Mouse (Mus musculus) thymus, postnatal 0 days (tissue): Measurements from ENCODE around the gene Nipbl. TPM values are rescaled to one million over a fixed set of nuclear protein-coding genes. Genes with fewer than 3 reads are reported as not detected.
"Not testable (repeated sequence)": the region's sequence is repeated elsewhere in the genome, so short reads cannot be mapped to it uniquely, and the experiment has no call there.

Source experiments
- DNase-seq: peaks from one replicate; pipeline ENCODE4 v3.0.0-alpha.2; 2015; ENCODE audit warnings: low spot score
- polyA plus RNA-seq: library from polyadenylated mRNA; unstranded; fragments of >200 nt; fragmentation: Nextera tagmentation; extraction: Ambion mirVana; gene quantifications from 2 replicates; pipeline ENCODE4 v1.2.1, GENCODE M21; 2015

Nipbl gene
- polyA plus RNA-seq: 22.5 and 28.7 TPM in 2 replicates

DNA sequence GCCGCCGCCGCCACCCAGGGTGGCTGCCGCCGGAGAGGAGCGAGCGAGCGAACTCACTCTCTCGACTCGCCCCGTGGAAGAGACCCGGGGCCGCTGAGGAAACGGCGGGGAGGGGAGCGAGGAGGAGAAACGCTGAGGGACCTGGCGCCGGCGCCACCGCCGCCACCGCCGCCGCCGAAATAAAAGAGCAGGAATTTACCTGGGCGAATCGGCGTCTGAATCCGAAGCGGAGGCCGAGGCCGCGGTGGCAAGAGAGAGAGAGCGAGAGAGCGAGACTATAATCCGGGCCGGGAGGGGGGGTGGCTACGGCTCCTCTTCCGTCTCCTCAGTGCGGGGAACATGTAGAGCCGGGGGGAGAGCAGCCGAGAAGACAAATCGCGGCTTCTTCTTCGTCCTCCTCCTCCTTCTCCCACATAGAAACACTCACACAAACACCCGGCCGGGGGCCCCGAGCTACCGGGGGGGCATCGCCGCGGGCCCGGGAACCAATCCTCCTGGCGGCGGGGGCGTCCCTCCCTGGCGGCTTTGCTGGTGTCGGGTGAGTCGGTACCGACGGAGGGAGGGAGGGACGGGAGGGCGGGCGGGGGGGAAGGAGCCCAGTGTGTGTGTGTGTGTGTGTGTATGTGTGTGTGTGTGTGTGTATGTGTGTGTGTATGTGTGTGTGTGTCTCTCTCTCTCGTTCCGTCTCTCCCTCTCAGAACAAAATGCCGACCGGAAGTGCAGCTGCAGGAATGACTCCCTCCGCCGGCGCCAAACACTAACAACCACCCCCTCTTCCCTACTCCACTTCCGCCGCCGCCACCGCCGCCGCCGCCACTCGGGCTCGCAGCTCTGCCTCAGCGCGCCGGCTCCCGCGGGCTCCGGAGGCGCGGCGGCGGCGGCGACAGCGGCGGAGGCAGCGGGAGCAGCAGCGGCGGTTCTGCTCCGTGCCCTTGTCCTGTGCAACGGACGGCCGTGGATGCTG is at the start of gene Nipbl:
TSS of gene Nipbl (minus strand) at position 538 of the 964 bp plus-strand sequence.
- DNase-seq: peak; percentile 92

DNA sequence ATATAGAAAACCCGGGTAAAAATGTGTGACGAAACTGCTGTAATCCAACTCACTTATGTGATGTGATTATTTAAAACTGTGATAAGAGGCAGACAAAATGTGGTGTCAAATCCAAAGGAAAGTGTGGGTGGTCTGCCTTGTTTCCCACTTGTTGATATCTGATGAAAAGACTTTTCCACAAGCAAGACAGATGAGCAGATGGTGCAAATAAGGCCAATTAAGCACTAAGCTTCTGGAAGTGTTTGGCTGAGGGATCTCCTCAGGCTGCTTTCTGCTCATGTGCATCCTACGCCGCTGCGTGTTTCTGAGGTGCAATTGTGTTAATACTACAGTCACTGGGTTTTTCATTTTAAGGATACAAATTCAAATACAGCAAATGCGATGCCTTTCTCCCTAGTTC is 41.0 kb upstream of the Nipbl start:
- DNase-seq: no peak

DNA sequence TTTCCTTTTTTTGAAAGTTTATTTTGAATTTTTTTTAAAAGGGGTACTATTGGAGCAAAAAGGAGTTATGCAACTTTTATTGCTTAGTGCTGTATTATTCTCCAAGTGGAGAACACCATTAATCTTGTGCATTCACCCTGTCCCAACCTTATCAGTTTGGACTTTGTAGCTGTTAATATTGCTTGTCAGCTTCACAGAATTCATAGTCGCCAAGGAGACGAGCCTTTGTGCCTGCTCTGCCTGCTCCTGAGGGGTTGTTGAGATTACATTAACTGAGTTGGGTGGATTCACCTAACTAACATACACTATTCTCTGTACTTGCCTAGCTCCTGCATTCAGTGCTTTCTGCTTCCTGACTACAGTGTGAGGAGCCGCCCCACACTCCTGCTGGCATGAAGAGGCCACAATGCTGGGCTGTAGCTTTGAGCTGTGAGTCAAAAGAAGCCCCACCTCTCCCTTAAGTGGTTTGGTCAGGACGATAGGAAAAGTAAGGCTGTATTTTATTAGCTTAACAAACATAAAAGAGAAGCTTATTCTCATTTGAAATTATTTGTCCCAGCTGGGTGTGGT is 24.8 kb upstream of the Nipbl start:
- DNase-seq: no peak

DNA sequence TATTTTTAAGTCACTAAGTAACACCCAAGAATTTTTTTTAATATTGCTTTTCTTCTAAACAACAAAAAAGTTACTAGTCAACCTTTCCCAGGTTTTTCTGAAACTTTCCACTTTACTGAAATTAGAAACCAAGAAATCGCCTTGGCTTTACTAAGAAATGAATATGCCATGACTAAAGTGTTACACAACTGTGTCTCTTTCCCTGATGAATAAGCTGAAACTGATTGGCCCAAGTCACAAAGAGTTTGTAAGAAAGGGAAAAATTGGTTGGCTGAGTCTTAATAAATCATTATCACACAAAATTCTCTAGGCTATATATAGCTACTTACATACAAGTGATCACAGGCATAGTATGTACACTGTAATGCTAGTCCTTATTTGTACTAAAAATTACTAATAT is 19.3 kb upstream of the Nipbl start:
- no peak for DNase-seq

DNA sequence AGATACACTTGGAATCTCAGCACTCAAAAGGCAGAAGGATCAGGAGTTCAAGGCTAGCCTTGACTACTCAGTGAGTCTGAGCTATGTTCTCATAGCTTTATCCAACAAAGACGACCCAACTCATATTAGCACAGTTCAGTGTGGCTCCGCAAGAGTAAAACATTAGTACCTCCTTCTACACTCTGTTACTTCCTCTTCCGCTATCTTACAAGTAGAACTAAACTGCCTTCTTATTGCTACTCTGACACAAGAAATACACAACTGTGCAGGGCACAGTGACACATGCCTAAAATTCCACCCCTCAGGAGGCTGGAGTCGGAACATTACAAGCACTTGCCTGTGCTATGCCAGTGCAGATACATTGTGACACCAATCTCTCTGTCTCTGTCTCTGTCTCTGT is 18.5 kb upstream of the Nipbl start:
- no peak for DNase-seq

DNA sequence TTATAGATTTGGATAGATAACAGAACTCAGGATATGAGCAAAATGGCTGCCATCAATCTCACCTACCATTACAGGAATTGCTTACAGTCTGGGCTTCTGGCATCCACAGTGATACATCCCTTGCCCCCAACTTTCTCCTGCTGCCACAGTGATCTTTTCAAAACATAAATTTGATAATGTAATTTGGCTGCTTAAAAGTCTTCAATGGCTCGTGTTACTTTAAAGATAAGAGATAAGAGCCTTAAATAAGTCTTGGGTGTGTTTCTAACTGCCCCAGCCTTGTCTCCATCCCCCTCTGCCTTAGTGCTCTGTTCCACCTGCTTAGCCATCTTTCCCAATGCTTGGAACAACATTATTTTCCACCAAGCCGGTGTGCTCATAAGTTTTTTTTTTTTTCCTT is 16.6 kb upstream of the Nipbl start:
- no peak for DNase-seq

DNA sequence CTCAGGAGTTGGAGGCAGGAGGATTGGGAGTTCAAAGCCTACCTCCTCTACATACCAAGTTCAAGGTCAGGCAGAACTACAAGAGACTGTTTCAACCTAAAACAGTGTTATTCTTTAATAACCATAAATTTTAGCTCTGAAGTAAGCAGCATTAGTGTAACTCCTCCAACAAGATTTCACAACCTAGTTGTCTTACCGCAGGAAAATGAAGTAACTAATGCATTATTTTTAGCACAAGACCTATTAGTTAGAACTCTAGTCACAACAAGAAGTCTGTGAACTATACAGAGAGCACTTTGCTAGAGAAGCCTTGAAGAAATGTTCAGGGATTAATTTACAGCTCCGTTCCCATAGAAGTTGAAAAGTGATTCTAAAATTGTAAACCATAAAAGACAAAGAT is 15.7 kb upstream of the Nipbl start:
- DNase-seq: no peak

DNA sequence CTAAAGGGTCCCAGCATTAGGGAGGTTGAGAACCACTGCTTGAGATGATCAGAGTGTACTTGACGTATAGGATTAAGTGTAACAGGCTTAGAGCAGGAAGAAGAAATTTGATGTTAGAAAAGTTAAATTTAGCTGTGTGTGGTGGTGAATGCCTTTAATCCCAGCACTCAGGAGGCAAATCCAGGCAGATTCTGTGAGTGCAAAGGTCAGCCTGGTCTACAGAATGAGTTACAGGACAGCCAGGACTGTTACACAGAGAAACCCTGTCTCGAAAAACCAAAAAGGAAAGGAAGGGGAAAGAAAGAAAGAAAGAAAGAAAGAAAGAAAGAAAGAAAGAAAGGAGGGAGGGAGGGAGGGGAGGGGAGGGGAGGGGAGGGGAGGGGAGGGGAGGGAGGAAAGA is 12.0 kb upstream of the Nipbl start:
- DNase-seq: not testable (repeated sequence)

DNA sequence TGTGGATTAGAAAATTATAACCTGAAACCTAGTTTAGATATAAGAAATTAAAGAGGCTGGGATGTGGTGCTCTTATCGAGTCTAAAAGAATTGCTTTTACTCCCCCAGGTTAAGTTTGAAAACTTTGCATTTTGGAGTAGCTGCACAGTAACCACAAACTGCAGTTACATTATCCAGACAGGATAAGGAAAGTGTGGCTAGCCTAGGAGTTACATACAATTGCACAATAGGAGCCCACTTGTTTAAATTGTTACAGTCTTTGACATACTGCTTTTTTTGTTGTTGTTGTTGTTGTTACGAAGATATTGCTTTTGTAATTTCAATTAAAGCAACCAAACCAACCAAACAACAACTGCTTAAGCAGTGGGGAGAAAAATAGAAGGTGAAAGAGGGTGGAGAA is 11.2 kb upstream of the Nipbl start:
- no peak for DNase-seq

DNA sequence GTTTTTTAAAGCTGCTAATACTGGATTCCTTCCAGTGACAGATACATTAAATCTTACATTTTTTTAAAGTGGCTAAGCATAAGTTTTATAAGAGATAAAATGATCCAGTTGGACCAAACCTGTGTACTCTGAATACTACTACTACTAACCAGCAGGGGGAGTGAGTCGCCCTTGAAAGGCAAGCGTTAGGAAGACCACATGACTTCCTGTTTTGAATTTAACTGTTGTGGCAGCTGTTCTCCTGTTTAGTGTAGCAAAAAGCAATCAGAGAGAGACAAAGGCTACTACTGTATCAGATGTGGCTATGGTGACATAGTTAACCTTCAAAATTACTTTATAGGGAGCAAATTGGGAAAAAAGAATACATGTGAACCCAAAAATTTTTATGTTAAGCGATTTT is 6.8 kb upstream of the Nipbl start:
- peak; percentile 89 for DNase-seq

DNA sequence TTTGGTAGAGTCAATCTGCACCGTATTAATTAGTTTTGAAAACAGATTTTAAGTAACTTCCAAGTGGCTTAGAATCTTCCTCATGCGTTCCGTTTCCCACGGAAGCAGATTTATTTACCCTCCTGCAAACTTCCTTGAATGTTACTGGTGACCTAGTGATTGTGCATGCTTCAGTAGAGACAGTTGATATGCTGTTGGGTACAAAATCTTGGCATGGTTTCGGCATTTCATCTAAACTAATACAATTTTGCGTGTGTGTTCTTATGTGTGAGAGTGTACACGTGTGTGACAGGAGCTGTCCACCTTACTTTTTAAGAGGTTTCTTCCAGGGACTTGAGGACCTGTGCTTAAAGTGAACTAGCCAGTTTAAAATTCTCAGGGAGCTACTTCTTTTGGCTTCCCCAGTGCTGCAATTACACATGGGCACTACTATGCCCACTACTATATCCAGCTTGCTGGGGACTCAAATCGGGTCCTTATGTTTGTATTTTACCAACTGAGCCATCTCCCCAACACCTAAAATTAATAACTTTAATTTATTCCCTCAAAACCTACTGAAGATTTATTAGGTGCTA is 3.0 kb upstream of the Nipbl start:
- no peak for DNase-seq

DNA sequence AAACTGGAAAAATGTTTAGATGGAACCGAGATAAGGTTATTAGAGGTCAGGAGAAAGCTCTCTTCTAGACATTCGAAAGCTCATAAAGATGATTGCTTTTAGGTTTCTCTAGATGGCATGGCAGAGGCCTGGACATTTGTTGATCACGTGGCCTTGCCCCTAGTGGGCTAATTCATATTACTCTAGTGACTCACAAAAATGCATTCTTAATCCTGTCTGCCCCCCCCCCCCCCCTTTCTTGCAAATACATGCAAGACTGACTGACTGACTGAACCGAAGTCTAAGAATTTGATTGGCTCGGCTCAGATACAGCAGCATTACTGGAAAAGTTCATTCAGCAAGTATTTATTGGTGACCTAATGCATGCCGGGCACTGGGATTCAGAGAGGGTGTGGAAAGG is 2.2 kb upstream of the Nipbl start:
- peak; percentile 46 for DNase-seq

DNA sequence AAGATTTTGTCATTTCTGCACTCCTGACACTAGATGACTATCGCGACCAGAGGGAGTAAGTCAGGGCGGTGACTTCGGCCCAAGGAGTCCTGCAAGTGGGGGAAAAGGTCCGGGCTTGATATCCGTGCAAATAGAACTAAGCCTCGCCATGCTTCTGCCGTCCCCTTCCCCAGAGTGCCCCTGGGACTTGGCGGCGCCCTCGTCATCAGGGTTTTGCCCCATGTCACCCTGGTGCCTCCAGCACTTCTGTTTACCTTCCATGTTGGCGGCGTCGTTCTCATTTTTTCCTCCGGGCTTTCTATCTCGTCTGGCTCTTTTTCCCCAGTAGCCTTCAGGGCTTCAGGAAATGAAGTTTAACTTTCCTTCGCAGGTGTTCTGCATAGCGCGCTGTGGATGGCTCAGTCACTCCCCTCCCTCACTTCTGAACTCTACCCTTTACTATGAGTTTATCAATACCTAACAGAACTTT is 1.7 kb upstream of the Nipbl start:
- peak; percentile 67 for DNase-seq

DNA sequence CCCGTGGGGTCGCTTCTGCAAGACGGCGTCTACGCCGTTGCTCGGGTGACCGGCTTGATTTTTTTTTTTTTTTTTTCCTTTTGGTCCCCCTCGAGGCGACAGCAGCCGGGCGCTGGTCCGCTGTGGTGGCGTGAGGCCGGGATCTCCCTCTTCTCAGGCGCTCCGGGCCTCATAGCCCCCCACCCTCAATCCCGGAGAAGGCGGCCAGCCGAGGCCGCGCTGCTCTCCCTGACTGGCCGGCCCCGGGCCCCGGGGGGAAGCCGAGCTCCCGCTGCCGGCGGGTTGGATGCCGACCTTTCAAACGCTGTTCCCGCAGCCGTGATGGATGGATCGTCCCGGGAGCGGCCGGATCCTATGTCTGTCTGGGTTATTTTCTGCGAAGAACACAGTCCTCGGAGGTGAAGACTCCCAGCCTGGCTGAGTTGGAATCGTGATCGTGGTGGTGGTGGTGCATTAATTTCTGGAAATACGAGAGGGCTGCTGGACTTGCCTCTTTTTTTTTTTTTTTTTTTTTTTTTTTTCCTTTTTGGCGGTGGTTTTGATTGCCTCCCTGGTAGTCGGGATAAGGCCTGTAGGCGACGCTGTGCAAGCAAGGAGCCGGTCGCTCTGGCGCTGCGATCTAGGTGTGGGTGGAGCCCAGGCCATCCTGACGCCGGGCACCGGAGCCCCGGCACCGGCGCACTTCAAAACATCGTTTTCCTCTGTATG is 781 bp upstream of the Nipbl start:
- peak; percentile 88 for DNase-seq

DNA sequence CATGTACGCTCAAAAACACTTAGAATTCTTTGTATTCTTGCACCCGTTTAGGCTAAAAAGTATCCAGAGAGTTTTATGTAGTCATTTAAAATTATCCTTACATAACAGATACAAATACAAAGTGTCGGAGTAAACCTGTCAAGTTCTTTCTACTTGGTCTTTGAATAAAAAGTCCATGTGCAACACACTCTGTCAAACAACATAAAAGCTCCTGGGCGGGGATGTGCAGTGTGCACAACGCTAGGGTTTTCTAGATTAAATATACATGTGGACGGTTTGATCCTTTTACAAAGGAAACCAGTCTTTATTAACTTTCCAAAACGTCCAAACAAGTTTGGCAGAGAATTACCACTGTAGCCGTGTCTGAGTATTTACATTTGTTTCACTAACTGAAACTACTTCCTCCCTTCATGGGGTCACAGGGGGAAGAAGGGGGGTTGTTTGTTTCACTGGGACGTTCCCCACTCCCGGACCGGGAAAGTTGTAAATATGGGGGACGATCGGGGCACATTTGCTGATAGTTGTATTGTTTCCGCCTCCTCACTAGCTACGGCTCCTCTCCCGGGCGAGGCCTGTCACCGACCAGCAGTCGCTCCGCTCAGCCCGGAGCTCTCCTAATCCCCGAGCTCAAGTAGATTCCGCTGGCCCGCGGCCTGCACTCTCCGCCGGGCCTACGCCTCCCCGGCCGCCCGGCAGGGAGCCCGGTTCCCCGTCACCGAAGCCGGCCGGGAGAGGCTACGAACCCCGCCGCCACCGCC is 916 bp downstream of the Nipbl start:
- DNase-seq: peak; percentile 72

DNA sequence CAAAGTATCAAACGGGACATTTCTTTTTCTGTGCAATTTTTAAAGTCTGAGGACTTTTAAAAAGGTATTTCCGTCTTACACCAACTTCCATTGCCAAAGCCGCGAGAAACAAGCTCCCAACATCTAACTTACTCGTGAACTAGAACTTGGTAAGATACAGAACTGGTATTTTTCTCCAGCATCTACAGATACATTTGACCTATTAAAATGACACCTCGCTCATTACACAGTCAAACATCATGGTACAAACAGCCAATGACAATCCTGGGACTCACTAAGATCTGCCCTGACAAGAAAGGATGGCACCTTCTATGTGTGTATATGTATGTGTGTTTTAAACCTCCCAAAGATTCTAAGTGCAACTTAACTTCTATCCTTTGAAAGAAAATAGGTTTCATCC is 1.5 kb downstream of the Nipbl start:
- peak; percentile 68 for DNase-seq

DNA sequence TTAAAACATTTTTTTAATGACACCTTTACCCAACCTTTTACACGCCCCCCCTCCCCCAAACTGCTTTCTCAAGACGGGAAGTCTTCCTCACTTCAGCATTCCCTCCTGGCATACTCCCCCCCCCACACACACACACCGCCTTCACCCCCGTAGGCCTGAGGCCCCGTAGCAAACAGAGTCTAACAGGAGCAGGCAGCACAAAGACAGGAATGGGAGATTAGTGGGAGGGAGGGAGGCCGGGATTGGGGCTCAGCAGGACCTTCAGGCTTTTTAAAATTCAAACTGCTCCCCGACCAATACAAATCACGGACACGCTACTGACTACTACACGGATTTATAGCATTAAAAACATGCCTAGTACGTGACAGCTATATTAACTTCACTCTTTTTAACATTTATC is 2.1 kb downstream of the Nipbl start:
- no peak for DNase-seq

DNA sequence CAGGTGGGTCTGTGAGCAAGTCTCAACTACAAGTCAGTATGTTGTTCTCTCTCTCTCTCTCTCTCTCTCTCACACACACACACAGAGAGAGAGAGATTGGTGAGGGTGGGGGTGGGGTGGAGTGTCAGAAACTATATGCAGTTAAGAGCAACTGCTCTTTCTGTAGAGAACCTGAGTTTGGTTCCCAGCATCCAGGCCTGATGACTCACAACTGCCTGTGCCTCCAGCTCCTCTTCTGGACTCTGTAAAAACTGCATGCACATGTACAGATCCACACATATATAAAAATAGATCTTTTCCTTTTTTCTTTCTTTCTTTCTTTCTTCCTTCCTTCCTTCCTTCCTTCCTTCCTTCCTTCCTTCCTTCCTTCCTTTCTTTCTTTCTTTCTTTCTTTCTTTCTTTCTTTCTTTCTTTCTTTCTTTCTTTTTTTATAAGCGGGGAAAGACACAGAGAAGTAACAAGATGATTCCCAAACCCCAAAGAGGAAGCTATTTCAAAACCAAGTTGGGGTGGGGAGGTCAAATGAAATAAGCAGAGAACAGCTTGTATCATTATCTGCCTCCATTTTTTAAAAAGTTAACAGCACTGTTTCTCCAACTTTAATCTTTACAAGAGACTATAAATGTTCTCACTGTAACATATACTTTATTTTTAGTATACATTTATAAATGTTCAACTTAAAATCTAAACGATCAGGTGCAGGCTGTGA is 10.9 kb downstream of the Nipbl start:
- no peak for DNase-seq

DNA sequence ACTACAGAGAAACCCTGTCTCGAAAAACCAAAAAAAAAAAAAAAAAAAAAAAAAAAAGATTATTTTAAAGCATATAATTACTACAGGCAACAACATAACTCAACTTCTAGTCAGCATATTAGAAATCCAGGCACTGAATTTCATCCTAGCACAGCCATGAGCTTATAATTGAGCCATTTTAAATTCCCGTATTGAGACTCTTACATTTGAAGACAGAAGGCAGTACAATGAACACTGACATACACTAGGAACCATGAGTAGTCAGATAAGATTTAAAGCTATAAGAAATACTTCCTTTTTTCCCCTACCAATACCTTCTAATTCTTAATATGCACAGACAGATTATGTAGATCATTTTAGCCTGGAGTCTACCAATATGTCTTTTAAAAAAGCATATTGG is 11.7 kb downstream of the Nipbl start:
- DNase-seq: no peak

DNA sequence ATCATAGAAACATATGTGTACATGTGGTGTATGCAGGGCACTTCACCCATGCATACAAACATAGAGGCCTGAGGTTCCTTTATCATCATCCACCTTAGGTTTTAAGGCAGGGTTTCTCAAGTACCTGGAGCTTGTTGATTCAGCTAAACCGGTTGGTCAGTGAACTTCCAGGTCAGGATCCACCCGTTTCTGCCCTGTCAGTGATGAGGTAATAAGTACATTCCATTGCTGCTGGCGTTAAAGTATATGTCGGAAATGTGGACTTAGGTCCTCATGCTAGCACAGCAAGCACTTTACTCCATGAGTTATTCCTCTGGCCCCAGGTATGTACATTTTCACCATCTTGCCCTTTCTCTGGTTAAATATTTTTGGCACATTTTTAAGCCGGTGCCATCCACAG is 14.8 kb downstream of the Nipbl start:
- no peak for DNase-seq
